21 mouse cellular contexts compared by ENCODE assay signal in the genomic region with DNA sequence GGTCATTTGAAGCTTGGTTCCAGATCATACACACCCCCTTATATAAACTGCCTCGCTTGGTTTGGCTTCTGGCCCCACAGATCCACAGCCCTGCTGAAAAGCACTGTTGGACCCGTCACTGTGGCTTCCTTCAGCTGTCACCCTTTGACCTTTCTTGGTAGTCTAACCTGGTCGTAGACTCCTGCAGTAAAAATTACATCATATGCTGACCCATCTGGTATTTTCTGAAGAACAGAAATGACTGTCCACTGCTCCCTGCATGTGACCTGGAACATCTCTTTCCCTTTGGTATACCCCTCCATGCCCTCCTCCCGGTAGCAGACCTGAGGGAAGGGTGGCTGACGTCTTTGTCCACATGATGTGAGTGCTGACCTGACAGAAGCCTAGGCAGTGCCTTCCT.
"Had no signal": no experiment of that assay in that cellular context is flagged by ENCODE, and none has a peak within 500 bp of the region (broad histone marks: within the 10 kb centered on the region; RNA-seq: fewer than 3 reads in every experiment).

No protein-coding gene starts in this region.

- H3K9ac ChIP-seq: heart, embryonic 12.5 days; hindbrain, embryonic 13.5 days; hindbrain, embryonic 15.5 days; limb, embryonic 13.5 days; limb, embryonic 15.5 days; liver, embryonic 12.5 days; liver, embryonic 14.5 days had no signal

- ATAC-seq: forebrain, embryonic 16.5 days; hindbrain, postnatal 0 days; intestine, embryonic 16.5 days; liver, embryonic 12.5 days had no signal

- H3K9me3 ChIP-seq: heart, embryonic 10.5 days; heart, embryonic 12.5 days; hindbrain, embryonic 13.5 days; hindbrain, embryonic 15.5 days; limb, embryonic 13.5 days; limb, embryonic 15.5 days; liver, embryonic 12.5 days had no signal

- H3K4me3 ChIP-seq: gastrocnemius, adult 2 months; heart, embryonic 10.5 days; heart, embryonic 12.5 days; hindbrain, embryonic 13.5 days; hindbrain, embryonic 15.5 days; limb, embryonic 13.5 days; limb, embryonic 15.5 days; liver, embryonic 12.5 days had no signal

- H3K4me1 ChIP-seq: heart, embryonic 10.5 days; heart, embryonic 12.5 days; hindbrain, embryonic 13.5 days; hindbrain, embryonic 15.5 days; limb, embryonic 13.5 days; limb, embryonic 15.5 days had no signal

- H3K27me3 ChIP-seq: heart, embryonic 12.5 days; hindbrain, embryonic 13.5 days; hindbrain, embryonic 15.5 days; limb, embryonic 13.5 days; limb, embryonic 15.5 days; liver, embryonic 12.5 days had no signal

- H3K4me2 ChIP-seq: heart, embryonic 12.5 days; hindbrain, embryonic 13.5 days; hindbrain, embryonic 15.5 days; limb, embryonic 13.5 days; limb, embryonic 15.5 days; liver, embryonic 12.5 days had no signal

- DNase-seq: gastrocnemius, adult 2 months; gastrocnemius, postnatal 10 days; gastrocnemius, postnatal 25 days; heart, adult 18-20 months; heart, postnatal 10 days; heart, postnatal 4 days; kidney, adult 18-20 months; layer of hippocampus, adult 9-11 months; layer of hippocampus, postnatal 36 days; left cerebral cortex, postnatal 4 days had no signal

- H3K27ac ChIP-seq: gastrocnemius, adult 2 months; heart, embryonic 10.5 days; hindbrain, embryonic 13.5 days; hindbrain, embryonic 15.5 days; hindbrain, postnatal 0 days; limb, embryonic 13.5 days; limb, embryonic 15.5 days; liver, embryonic 12.5 days; liver, embryonic 14.5 days had no signal
